7 mouse cellular contexts compared by ENCODE assay signal in the genomic region with DNA sequence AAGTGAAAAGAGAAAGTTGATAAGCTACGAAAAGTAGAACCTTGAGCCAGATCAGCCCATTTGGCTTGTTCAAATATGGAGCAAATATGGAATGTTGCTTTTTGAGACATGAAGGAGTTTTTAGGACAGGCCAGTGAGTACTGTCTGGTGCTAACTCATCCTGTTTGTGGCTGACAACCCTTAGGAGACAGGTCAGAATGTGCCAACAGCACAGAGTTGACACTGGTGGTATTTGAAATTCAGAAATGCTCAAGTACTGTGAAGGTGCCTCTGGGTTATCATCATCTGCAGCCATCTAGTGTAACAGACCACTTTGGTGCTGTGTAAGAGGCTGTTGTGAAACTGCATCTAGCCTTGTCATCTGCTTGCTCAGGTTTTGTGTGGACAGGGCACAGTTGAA. TPM values are rescaled to one million over a fixed set of nuclear protein-coding genes. Genes with fewer than 3 reads are reported as not detected.
DNase-seq lines count a peak whose midpoint lies in the region; ATAC-seq and TF ChIP-seq lines count a peak whose summit lies in the region.

No protein-coding gene starts in this region.

- no peaks in the 10 kb centered on the region for H3K27me3 ChIP-seq in forebrain, postnatal 0 days (ENCODE audit: insufficient read depth, low read length)
- peaks cover 2% of the 10 kb centered on the region; the same call in 1 of the 2 replicates for H3K27me3 ChIP-seq in liver, embryonic 16.5 days (ENCODE audit: control insufficient read depth, insufficient read depth, low read depth, low read length)
- H3K27me3 ChIP-seq in stomach, postnatal 0 days (ENCODE audit: control insufficient read depth, insufficient read depth, low read length) = no peaks in the 10 kb centered on the region

- no peaks in the 10 kb centered on the region for H3K9me3 ChIP-seq in forebrain, postnatal 0 days (ENCODE audit: low read length)
- H3K9me3 ChIP-seq in liver, embryonic 16.5 days (replicated peaks; ENCODE audit: control insufficient read depth, low read length) = no peaks in the 10 kb centered on the region
- H3K9me3 ChIP-seq in stomach, postnatal 0 days (ENCODE audit: control insufficient read depth, low read length) = no peaks in the 10 kb centered on the region

- ATAC-seq in forebrain, postnatal 0 days = no peak
- ATAC-seq in liver, embryonic 16.5 days (ENCODE audit: low read depth) = peak; percentile 14; the same call in 1 of the 2 replicates
- no peak for ATAC-seq in stomach, postnatal 0 days (ENCODE audit: low FRiP score, low TSS enrichment)

- no peak for TF ChIP-seq EP300 in stomach, postnatal 0 days (optimal IDR thresholded peaks at IDR 0.05)

- DNase-seq in spleen, postnatal 10 days (ENCODE audit: low spot score in 2 of 2) = peak; percentile 39 to 68
- no peak for DNase-seq in spleen, adult 12 weeks (ENCODE audit: low spot score)
- no peak for DNase-seq in forebrain, postnatal 0 days
- DNase-seq in stomach, postnatal 0 days (ENCODE audit: low spot score) = no peak
- DNase-seq in layer of hippocampus, postnatal 14 days (ENCODE audit: low spot score in 2 of 2) = no peak
- DNase-seq in adrenal gland, postnatal 25 days = no peak

- peaks cover 14% of the 10 kb centered on the region for H3K4me1 ChIP-seq in forebrain, postnatal 0 days (ENCODE audit: insufficient read depth)
- H3K4me1 ChIP-seq in liver, embryonic 16.5 days (ENCODE audit: control insufficient read depth, low read depth, low read length) = peaks cover 6% of the 10 kb centered on the region
- no peaks in the 10 kb centered on the region for H3K4me1 ChIP-seq in stomach, postnatal 0 days (replicated peaks; ENCODE audit: control insufficient read depth, insufficient read depth)

- WGBS in forebrain, postnatal 0 days = 51% methylated on average over 1 of the region's 1 CpGs
- whole genome bisulfite sequencing in liver, embryonic 16.5 days (ENCODE audit: insufficient replicate concordance) = 35% methylated on average over 1 of the region's 1 CpGs
- 69% methylated on average over 1 of the region's 1 CpGs for whole genome bisulfite sequencing in stomach, postnatal 0 days

- 0 out of 2 replicates have a peak overlapping the region, but pooled peaks have one; percentile 93 for H3K9ac ChIP-seq in forebrain, postnatal 0 days
- H3K9ac ChIP-seq in liver, embryonic 16.5 days (ENCODE audit: low read depth, low read length) = no peak overlapping the region
- no peak overlapping the region for H3K9ac ChIP-seq in stomach, postnatal 0 days (ENCODE audit: low read length)

- peak overlapping the region; percentile 79 for H3K4me2 ChIP-seq in forebrain, postnatal 0 days (ENCODE audit: low read depth)
- peak overlapping the region; percentile 86 for H3K4me2 ChIP-seq in liver, embryonic 16.5 days (ENCODE audit: low read depth, low read length)
- peak overlapping the region; percentile 87; the same call in 1 of the 2 replicates for H3K4me2 ChIP-seq in stomach, postnatal 0 days (replicated peaks; ENCODE audit: low read depth)

- H3K4me3 ChIP-seq in forebrain, postnatal 0 days (ENCODE audit: low read depth, low read length) = peak overlapping the region; percentile 92
- peak overlapping the region; percentile 77 for H3K4me3 ChIP-seq in liver, embryonic 16.5 days (ENCODE audit: low read depth, low read length)
- no peak overlapping the region for H3K4me3 ChIP-seq in stomach, postnatal 0 days (ENCODE audit: low read depth, low read length)

- TF ChIP-seq CTCF in forebrain, postnatal 0 days (IDR thresholded peaks at IDR 0.05; ENCODE audit: low read depth) = no peak
- TF ChIP-seq CTCF in stomach, postnatal 0 days (IDR thresholded peaks at IDR 0.05; ENCODE audit: low read depth) = no peak

- no peak overlapping the region for H3K27ac ChIP-seq in forebrain, postnatal 0 days (ENCODE audit: low read depth, low read length)
- H3K27ac ChIP-seq in liver, embryonic 16.5 days (ENCODE audit: low read length) = no peak overlapping the region
- no peak overlapping the region for H3K27ac ChIP-seq in stomach, postnatal 0 days (replicated peaks)

- H3K36me3 ChIP-seq in forebrain, postnatal 0 days (ENCODE audit: insufficient read depth) = no peaks in the 10 kb centered on the region
- no peaks in the 10 kb centered on the region for H3K36me3 ChIP-seq in liver, embryonic 16.5 days (ENCODE audit: control insufficient read depth, insufficient read depth)
- no peaks in the 10 kb centered on the region for H3K36me3 ChIP-seq in stomach, postnatal 0 days (ENCODE audit: control insufficient read depth, insufficient read depth, low read length)

RNA-seq across cellular contexts. Expression of a gene that starts 1.5 kb away (rescaled TPM):
- total RNA-seq in forebrain, postnatal 0 days (2014; rRNA removed) = 59.3 and 65.6 TPM in 2 replicates
- 9.6 and 9.8 TPM in 2 replicates for polyA plus RNA-seq in forebrain, postnatal 0 days (2015; fragmentation: Nextera tagmentation; extraction: Ambion mirVana)
- polyA plus RNA-seq in liver, embryonic 16.5 days (2015; fragmentation: Nextera tagmentation; extraction: Ambion mirVana) = 1.1 and 1.5 TPM in 2 replicates
- 2.3 and 2.6 TPM in 2 replicates for polyA plus RNA-seq in stomach, postnatal 0 days (2015; fragmentation: Nextera tagmentation; extraction: Ambion mirVana)
- 10 to 100 TPM; 51.0 to 57.3 TPM for total RNA-seq in layer of hippocampus, postnatal 14 days (2021)
- total RNA-seq in adrenal gland, postnatal 25 days (2021) = 62.0 and 62.3 TPM in 2 replicates

Comparison
In these comparisons a context has a peak if more than half of its experiments do, and no peak if none do; other contexts are left out.
1. DNase-seq: peak in spleen, postnatal 10 days (2 of 2); none in spleen, adult 12 weeks (single experiment), forebrain, postnatal 0 days (single experiment), stomach, postnatal 0 days (single experiment), layer of hippocampus, postnatal 14 days (0 of 2) and adrenal gland, postnatal 25 days (single experiment).
2. Peak in every context shown above with its lines, with median percentiles within 50 percentile points of each other: H3K4me2 ChIP-seq.